Mouse (Mus musculus) cerebellum, adult 9-11 months (tissue): ENCODE data around the gene Ddah2.
"Not testable (repeated sequence)": the region's sequence is repeated elsewhere in the genome, so short reads cannot be mapped to it uniquely, and the experiment has no call there.

Experiments used
- DNase-seq: peaks from one replicate; pipeline ENCODE4 v3.0.0; 2022

Ddah2 gene

GRCm38 (mm10) chr17:35027277-35028068 is 31.4 kb upstream of the Ddah2 start, which contains the start of gene Sapcd1:
Gene Sapcd1 (minus strand): TSS chr17:35028016.
- peak; percentile 53 for DNase-seq

DNA sequence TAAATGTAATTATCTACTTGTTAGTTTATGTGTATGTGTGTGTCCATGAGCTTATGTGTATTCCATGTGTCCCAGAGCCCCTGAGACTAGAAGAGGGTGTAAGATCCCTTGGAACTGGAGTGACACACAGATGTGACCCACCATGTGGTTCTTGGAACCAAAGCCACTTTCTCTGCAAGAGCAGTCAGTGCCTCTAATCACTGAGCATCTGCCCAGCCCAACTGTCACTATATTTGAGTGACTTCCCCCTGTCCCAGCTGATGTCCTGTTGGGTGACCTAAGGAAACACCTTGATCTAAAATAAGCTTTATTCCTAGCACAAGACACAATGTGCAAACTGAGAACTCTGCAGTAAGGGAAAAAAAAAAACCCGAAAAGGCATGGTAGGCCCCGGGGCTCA is 30.5 kb upstream of the Ddah2 start:
- no peak for DNase-seq

- no peak for DNase-seq
Observed at GRCm38 (mm10) chr17:35029691-35030532, 28.9 kb upstream of the Ddah2 start.

- no peak for DNase-seq
Observed at GRCm38 (mm10) chr17:35031272-35031671, 27.6 kb upstream of the Ddah2 start.

DNA sequence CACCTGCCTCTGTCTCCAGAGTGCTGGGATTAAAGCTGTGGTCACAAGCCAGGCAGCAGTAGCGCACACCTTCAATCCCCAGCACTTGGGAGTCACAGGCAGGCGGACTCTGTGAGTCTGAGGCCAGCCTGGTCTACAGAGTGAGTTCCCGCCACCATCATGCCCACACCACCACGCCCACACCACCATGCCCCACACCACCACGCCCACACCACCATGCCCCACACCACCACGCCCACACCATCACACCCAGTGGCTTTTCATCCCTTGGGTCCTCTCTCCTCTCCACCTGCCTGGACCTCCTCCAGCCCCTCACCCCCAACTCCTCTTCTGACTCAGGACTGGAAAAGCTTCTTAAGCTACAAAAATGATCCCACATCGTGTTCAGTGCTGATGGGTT is 27.0 kb upstream of the Ddah2 start:
- DNase-seq: no peak

DNA sequence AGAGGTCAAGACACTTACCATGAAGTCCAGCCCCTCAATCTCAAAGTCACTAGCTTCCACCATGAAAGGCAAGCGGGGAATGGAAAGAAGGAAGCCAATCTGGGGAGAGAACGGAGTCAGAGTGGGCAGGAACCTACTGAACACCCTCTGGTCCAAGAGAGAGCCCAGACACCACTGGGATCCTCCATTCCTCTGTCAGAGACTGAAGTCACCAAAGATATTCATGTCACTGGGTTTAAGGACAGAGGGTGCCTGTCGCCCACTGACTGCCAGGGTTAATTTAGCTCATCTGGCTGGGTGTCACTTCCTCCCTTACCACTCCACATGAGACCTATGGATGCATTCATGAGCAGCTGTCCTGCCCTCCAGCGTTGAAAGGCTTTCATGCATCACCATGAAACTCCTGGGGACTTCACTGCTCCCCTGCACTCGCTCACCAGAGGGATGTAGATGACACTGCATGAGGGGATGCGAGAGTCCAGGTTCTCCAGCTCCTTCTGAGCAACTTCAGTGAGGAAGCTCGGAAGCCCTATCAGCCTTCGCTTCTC is 26.4 kb upstream of the Ddah2 start:
- no peak for DNase-seq

DNA sequence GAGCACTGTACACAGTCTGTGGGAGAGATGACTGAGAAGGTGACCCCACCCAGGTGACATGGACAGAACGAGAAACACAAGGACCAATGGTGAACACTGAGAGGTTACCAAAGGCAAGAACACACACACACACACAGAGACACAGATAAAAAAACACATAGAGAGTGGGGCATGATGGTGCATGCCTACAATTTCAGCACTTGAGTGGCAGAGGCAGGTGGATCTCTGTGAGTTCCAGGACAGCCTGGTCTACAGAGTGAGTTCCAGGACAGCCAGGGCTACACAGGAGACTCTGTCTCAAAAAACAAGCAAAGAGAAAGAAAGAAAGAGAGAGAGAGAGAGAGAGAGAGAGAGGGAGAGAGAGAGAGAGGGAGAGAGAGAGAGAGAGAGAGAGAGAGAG is 25.1 kb upstream of the Ddah2 start:
- not testable (repeated sequence) for DNase-seq

- DNase-seq: no peak
Observed at GRCm38 (mm10) chr17:35034896-35035295, 23.9 kb upstream of the Ddah2 start.

DNA sequence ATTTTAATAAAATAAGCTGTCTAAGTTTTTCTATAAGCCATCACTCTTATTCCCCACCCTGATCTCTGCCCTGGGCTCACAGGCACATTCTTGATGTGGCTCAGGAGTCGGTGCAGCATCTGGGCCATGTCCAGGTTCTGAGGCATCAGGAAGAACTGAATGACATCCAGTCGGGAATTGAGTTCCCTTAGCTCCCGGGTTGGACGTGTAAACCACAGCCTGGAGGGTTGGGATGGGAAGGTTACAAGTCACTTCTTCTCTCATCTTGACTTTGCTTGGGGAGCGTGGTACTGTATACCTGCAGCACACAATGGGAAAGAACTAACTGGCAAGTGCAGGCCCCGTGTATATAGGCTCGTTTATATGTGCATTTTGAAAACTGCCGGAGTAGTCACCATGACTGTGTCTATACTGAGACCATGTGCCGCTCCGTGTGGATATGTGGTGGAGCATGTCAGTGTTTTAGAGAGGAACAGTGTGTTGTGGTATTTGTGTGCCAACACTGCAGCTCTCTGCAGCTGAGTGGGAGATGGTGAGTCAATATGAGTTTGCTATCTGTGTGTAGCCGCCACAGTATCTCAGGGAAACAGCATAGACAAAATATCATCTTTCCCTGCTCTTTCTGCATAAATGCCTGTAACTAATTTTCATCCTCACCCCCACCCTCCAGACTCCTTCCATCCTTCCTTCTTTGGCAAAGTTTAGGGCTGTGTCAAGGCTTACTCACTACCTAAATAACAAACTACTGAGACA is 19.5 kb upstream of the Ddah2 start:
- no peak for DNase-seq

DNA sequence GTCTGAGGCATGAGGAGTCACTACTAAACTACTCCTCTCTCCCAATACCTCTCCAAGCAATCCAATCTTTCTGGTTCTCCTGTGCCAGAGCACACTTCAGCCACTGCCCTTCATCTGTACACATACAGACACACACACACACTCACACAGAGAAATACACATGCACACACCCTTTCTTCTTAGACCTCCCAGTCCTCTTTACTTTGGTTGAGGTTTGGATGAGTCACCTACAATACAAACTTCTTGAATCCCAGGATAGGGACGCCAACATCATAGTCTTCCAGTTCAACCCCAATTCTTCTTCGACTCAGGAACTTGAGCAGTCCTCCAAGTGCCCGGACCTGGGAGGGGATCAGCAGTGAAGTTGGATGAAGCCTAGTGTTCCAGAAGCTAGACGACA is 15.0 kb upstream of the Ddah2 start:
- no peak for DNase-seq

GRCm38 (mm10) chr17:35044904-35045806 is 13.7 kb upstream of the Ddah2 start:
- DNase-seq: no peak

- no peak for DNase-seq
Observed at GRCm38 (mm10) chr17:35045807-35046680, 12.8 kb upstream of the Ddah2 start.

DNA sequence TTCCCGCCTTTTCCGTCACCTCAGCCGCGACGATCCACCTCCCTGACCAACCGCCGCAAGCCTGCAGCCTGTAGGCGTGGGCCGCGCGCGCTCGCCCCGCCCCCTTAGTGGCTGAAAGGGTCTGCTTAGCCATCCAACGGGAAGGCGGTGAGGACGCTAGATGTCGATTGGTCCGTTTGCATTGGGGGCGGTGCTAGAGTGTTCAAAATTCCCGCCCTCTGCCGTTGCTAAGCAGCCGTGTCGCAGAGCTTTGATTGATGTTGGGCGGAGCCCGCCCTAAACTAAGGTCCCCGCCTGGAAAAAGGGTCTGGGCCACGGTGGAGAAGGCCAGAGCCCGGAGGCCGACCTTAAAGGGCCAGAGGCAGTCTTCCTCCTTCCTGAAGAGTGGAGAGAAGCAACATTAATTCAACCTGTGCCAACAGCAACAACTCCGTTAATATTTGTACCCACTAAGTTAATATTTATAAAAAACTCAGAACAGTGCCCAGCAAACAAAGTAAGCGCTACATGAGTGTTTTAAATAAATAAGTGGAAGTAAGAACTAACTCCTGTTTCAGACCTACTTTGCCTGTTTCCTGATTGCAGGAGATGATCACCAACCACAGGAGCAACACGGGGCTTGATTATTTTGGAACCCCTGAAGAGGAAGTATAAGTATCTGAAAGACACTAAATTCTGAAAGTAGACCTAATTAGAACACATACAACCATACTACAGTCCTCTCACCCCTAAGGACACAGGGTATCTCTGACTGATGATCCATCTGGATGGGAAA is 12.0 kb upstream of the Ddah2 start, which contains the start of gene Msh5:
Msh5 (minus strand) TSS at position 65 of the 775 bp plus-strand sequence.
- DNase-seq: peak; percentile 97

GRCm38 (mm10) chr17:35047688-35048087 is 11.1 kb upstream of the Ddah2 start:
- DNase-seq: no peak

GRCm38 (mm10) chr17:35048149-35048931 is 10.5 kb upstream of the Ddah2 start:
- DNase-seq: no peak

- DNase-seq: no peak
Observed at GRCm38 (mm10) chr17:35048932-35049440, 9.8 kb upstream of the Ddah2 start.

GRCm38 (mm10) chr17:35049561-35050016 is 9.2 kb upstream of the Ddah2 start, which contains the start of gene Clic1:
Gene Clic1 (plus strand): TSS chr17:35049966.
- DNase-seq: peak; percentile 46

DNA sequence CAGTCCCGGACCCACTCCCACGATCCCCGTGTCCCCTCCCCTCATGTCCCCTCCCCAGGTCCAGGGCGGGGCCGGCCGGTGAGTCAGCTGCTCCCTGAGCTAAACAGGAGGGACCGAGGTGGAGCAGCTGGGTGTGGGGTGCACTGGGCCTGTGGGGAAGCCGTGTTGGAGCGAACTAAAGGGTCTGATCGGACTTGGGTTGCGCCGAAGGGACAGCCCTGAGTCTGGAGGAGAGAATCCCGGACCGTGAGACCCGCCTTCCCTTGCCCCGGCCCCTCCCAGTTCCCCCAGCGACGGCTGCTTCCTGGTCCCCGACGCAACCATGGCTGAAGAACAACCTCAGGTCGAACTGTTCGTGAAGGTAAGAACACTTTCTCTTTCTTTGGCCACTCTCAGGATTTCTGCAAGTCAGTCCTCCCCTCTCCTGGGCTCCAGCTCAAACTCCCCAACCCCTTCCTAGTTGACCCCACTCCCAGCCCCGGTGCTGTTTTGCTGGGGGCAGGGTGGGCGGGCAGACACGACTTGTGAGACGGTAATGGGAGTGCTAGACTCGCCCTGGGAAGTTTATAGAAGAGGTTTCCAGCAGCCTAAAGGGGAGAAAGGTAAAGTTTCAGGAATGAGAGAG is 8.6 kb upstream of the Ddah2 start:
- DNase-seq: peak; percentile 60
